Mouse (Mus musculus): ENCODE data around the gene Nol7. TPM values are rescaled to one million over a fixed set of nuclear protein-coding genes. Genes with fewer than 3 reads are reported as not detected.

Nol7 gene
- 106 TPM for polyA plus RNA-seq (2017; shearing (Covaris generic))

GRCm38 (mm10) chr13:43398297-43399080 is at the start of gene Nol7:
Gene Nol7, plus strand, starts transcription at chr13:43398390.

GRCm38 (mm10) chr13:43364985-43365824 is 33.0 kb upstream of the Nol7 start, which contains the start of gene Sirt5:
Gene Sirt5, plus strand, starts transcription at chr13:43365496.

Other genes starting within 250 kb of the Nol7 start
- gene Tbc1d7, start 226.9 kb upstream of the Nol7 start, polyA plus RNA-seq (2017; shearing (Covaris generic)), result 16.6 TPM
- 1.7 TPM for gene Gfod1, start 94.2 kb upstream of the Nol7 start, polyA plus RNA-seq (2017; shearing (Covaris generic))
- gene Sirt5, start 32.9 kb upstream of the Nol7 start, polyA plus RNA-seq (2017; shearing (Covaris generic)), result 33.3 TPM
- gene Ranbp9, start 82.9 kb downstream of the Nol7 start, polyA plus RNA-seq (2017; shearing (Covaris generic)), result 12.8 TPM
- 9.0 TPM for gene Mcur1, start 161.8 kb downstream of the Nol7 start, polyA plus RNA-seq (2017; shearing (Covaris generic))
- gene Rnf182, start 217.3 kb downstream of the Nol7 start, polyA plus RNA-seq (2017; shearing (Covaris generic)), result not detected